Comparison of ENCODE assay signal across 8 mouse cellular contexts in the genomic region with DNA sequence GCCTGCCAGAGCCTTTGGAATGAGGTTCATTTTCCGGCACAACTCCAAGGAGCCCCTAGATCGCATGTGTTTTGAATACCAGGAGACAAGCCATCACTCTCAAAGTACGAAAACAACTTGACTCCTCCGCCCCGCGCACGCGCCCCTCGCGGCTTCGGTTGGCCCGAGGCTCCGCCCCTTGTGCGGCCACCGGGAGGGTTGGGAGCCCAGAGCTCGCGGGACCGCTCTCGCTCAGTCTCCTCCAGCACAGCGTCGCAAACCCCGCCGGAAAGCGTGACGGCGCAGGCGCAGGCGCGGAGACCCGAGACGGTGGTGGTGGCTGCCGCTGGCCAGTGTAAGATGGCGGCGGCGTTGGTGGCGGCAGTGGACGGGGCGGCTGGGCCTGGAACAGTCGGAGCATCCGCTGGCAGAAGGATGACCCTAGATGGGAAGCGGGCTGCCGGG. TPM values are rescaled to one million over a fixed set of nuclear protein-coding genes. Genes with fewer than 3 reads are reported as not detected.
DNase-seq lines count a peak whose midpoint lies in the region; ATAC-seq lines count a peak whose summit lies in the region.

A gene (plus strand): TSS at position 250 of the 444 bp plus-strand sequence.

- H3K27ac ChIP-seq in forebrain, embryonic 14.5 days (ENCODE audit: low read depth, low read length): peak within 1 kb of the TSS; percentile 93
- peak within 1 kb of the TSS; percentile 92 for H3K27ac ChIP-seq in neural tube, embryonic 15.5 days (replicated peaks)

- peak within 1 kb of the TSS; percentile 99 for H3K9ac ChIP-seq in forebrain, embryonic 14.5 days (ENCODE audit: low read length)
- H3K9ac ChIP-seq in neural tube, embryonic 15.5 days (replicated peaks): peak within 1 kb of the TSS; percentile 95

- no peaks in the 10 kb centered on the region for H3K27me3 ChIP-seq in forebrain, embryonic 14.5 days (replicated peaks; ENCODE audit: control insufficient read depth, insufficient read depth, low read length)
- H3K27me3 ChIP-seq in neural tube, embryonic 15.5 days (replicated peaks): no peaks in the 10 kb centered on the region

- peak; percentile 99 for DNase-seq in ES-CJ7 (ENCODE audit: low read depth, low spot score)
- DNase-seq in cerebellum, adult 11 months: peak; percentile 95
- DNase-seq in forebrain, embryonic 14.5 days (ENCODE audit: low spot score): peak; percentile 98
- peak; percentile 98 to 99 for DNase-seq in heart, postnatal 14 days
- peak; percentile 96 for DNase-seq in layer of hippocampus, adult 11-12 months (ENCODE audit: low spot score)
- peak; percentile 98 to 99 for DNase-seq in lung, adult 18-20 months
- peak; percentile 96 for DNase-seq in testis, postnatal 14 days (ENCODE audit: low spot score)

- WGBS in forebrain, embryonic 14.5 days: under 1% methylated on average over 39 of the region's 42 CpGs
- WGBS in neural tube, embryonic 15.5 days: under 1% methylated on average over 42 of the region's 42 CpGs

- peaks cover 24% of the 10 kb centered on the region for H3K36me3 ChIP-seq in forebrain, embryonic 14.5 days (ENCODE audit: control insufficient read depth, insufficient read depth, low read length)
- H3K36me3 ChIP-seq in neural tube, embryonic 15.5 days: peaks cover 15% of the 10 kb centered on the region

- H3K9me3 ChIP-seq in forebrain, embryonic 14.5 days (replicated peaks; ENCODE audit: control insufficient read depth, low read length): no peaks in the 10 kb centered on the region
- no peaks in the 10 kb centered on the region for H3K9me3 ChIP-seq in neural tube, embryonic 15.5 days (replicated peaks)

- intact Hi-C loops in heart, postnatal 14 days (cut with DNase I): loop anchor here (1.0 kb wide), 1 partner anchor 164 kb away; no protein-coding TSS in a partner anchor

- peak within 1 kb of the TSS; percentile 82 for H3K4me2 ChIP-seq in forebrain, embryonic 14.5 days (ENCODE audit: low read length)
- H3K4me2 ChIP-seq in neural tube, embryonic 15.5 days: peak within 1 kb of the TSS; percentile 66

- peak within 1 kb of the TSS; percentile 96 for H3K4me3 ChIP-seq in forebrain, embryonic 14.5 days (ENCODE audit: low read depth, low read length)
- H3K4me3 ChIP-seq in neural tube, embryonic 15.5 days (replicated peaks): peak within 1 kb of the TSS; percentile 73

- peaks cover 14% of the 10 kb centered on the region for H3K4me1 ChIP-seq in forebrain, embryonic 14.5 days (ENCODE audit: control insufficient read depth, insufficient read depth, low read length)
- peaks cover 28% of the 10 kb centered on the region for H3K4me1 ChIP-seq in neural tube, embryonic 15.5 days

- peak; percentile 99 for ATAC-seq in forebrain, embryonic 14.5 days
- ATAC-seq in neural tube, embryonic 15.5 days (ENCODE audit: low FRiP score): peak; percentile 98

RNA-seq across cellular contexts. Expression of the gene that starts here (rescaled TPM):
- polyA plus RNA-seq in forebrain, embryonic 14.5 days (2014; fragmentation: Nextera tagmentation; extraction: Ambion mirVana): 76.1 and 83.1 TPM in 2 replicates
- total RNA-seq in heart, postnatal 14 days (2021): 100 to 1,000 TPM; 117 to 122 TPM
- polyA plus RNA-seq in neural tube, embryonic 15.5 days (2015; fragmentation: Nextera tagmentation; extraction: Ambion mirVana): 84.5 and 93.4 TPM in 2 replicates

Comparison
In these comparisons a context has a peak if more than half of its experiments do, and no peak if none do; other contexts are left out.
1. Peak in every context shown above with its lines: DNase-seq, ATAC-seq, H3K4me3 ChIP-seq and H3K27ac ChIP-seq.